Mouse (Mus musculus) midbrain, embryonic 16.5 days (tissue): ENCODE results near the gene Actr5. TPM values are rescaled to one million over a fixed set of nuclear protein-coding genes. Genes with fewer than 3 reads are reported as not detected.

Experiments used
- ATAC-seq: fragments of 200-750 bp; cut with Nextera tagmentation; 2 replicates; pipeline ENCODE4 v1.8.0; 2017; ENCODE audit warnings: moderate TSS enrichment
- H3K27ac ChIP-seq: fragments of 300-500 bp; sonication (generic); 2 replicates; pipeline ENCODE4 v1.5.1; 2014; ENCODE audit warnings: mild to moderate bottlenecking, low read length, mixed read lengths
- H3K27me3 ChIP-seq: fragments of 300-500 bp; sonication (generic); 2 replicates; pipeline ENCODE4 v1.6.1; 2014; ENCODE audit warnings: low read depth, low read length, mixed read lengths; ENCODE audit not compliant: control insufficient read depth, insufficient read depth
- H3K36me3 ChIP-seq: fragments of 300-500 bp; sonication (generic); 2 replicates; pipeline ENCODE4 v1.6.1; 2014; ENCODE audit warnings: mild to moderate bottlenecking, low read length, moderate library complexity, mixed read lengths; ENCODE audit not compliant: control insufficient read depth, insufficient read depth
- H3K4me1 ChIP-seq: fragments of 300-500 bp; sonication (generic); 2 replicates; pipeline ENCODE4 v1.6.1; 2014; ENCODE audit warnings: mild to moderate bottlenecking, low read length, mixed read lengths; ENCODE audit not compliant: control insufficient read depth, insufficient read depth
- H3K4me2 ChIP-seq: fragments of 300-500 bp; sonication (generic); 2 replicates; pipeline ENCODE4 v1.6.1; 2014; ENCODE audit warnings: mild to moderate bottlenecking, low read length, mixed read lengths
- H3K4me3 ChIP-seq: fragments of 300-500 bp; sonication (generic); 2 replicates; pipeline ENCODE4 v1.5.1; 2014; ENCODE audit warnings: low read depth, mild to moderate bottlenecking, low read length, moderate library complexity, mixed read lengths
- H3K9ac ChIP-seq: fragments of 300-500 bp; sonication (generic); 2 replicates; pipeline ENCODE4 v1.6.1; 2014; ENCODE audit warnings: low read depth, low read length, mixed read lengths
- H3K9me3 ChIP-seq: fragments of 300-500 bp; sonication (generic); replicated peaks from 2 replicates; pipeline ENCODE4 v1.6.1; 2014; ENCODE audit warnings: mild to moderate bottlenecking, low read length, mixed read lengths; ENCODE audit not compliant: control insufficient read depth, poor library complexity, severe bottlenecking
- WGBS: fragments of 180-500 bp; shearing (Covaris S2); extraction: QIAGEN DNeasy Blood & Tissue Kit; methylation state at CpG from one replicate; pipeline ENCODE4 v1.1.7; 2014; 5-methylcytosine and 5-hydroxymethylcytosine counted together
- polyA plus RNA-seq: library from polyadenylated mRNA; unstranded; fragments of >200 nt; fragmentation: Nextera tagmentation; extraction: Ambion mirVana; gene quantifications from 2 replicates; pipeline ENCODE4 v1.2.1, GENCODE M21; 2015

Actr5 gene
- polyA plus RNA-seq, 1 experiment from 2014 or later = 8.9 TPM

- ATAC-seq = peak; percentile 54
- Histone ChIP-seq H3K36me3 (no peaks in the 10 kb centered on the region), H3K4me1 (peaks cover 29% of the 10 kb centered on the region), H3K27me3 (no peaks in the 10 kb centered on the region), H3K4me2 (peak overlapping the region; percentile 87), H3K4me3 (peak overlapping the region; percentile 73), H3K27ac (peak overlapping the region; percentile 84), H3K9ac (peak overlapping the region; percentile 84), H3K9me3 (no peaks in the 10 kb centered on the region)
- under 1% methylated on average over 52 of the region's 54 CpGs for whole genome bisulfite sequencing
Measured at GRCm38 (mm10) chr2:158667671-158668432, 43.2 kb downstream of the Actr5 start.

- 11% methylated on average over 23 of the region's 23 CpGs for WGBS
- peak; percentile 27 for ATAC-seq
- H3K4me2 ChIP-seq = peak overlapping the region; percentile 87
- peak overlapping the region; percentile 84 for H3K27ac ChIP-seq
- H3K4me3 ChIP-seq = peak overlapping the region; percentile 73
- peaks cover 36% of the 10 kb centered on the region for H3K4me1 ChIP-seq
- no peaks in the 10 kb centered on the region for H3K9me3 ChIP-seq
- H3K27me3 ChIP-seq = no peaks in the 10 kb centered on the region
- peak overlapping the region; percentile 84 for H3K9ac ChIP-seq
- no peaks in the 10 kb centered on the region for H3K36me3 ChIP-seq
Measured at GRCm38 (mm10) chr2:158668433-158669010, 43.8 kb downstream of the Actr5 start.

GRCm38 (mm10) chr2:158669199-158670195, 44.8 kb downstream of the Actr5 start:
- ATAC-seq = no peak
- WGBS = 64% methylated on average over 13 of the region's 13 CpGs
- Histone ChIP-seq H3K27me3 (no peaks in the 10 kb centered on the region), H3K4me2 (peak overlapping the region; percentile 87), H3K9ac (0 out of 2 replicates have a peak overlapping the region, but pooled peaks have one; percentile 84), H3K27ac (no peak overlapping the region), H3K9me3 (no peaks in the 10 kb centered on the region), H3K4me1 (peaks cover 37% of the 10 kb centered on the region), H3K4me3 (peak overlapping the region; percentile 73), H3K36me3 (no peaks in the 10 kb centered on the region)

- no peak for ATAC-seq
- H3K36me3 ChIP-seq = no peaks in the 10 kb centered on the region
- 17% methylated on average over 10 of the region's 10 CpGs for WGBS
- H3K9me3 ChIP-seq = no peaks in the 10 kb centered on the region
- no peak overlapping the region for H3K4me3 ChIP-seq
- H3K4me2 ChIP-seq = peak overlapping the region; percentile 8; the same call in 1 of the 2 replicates
- H3K27me3 ChIP-seq = no peaks in the 10 kb centered on the region
- H3K4me1 ChIP-seq = peaks cover 40% of the 10 kb centered on the region
- no peak overlapping the region for H3K9ac ChIP-seq
- no peak overlapping the region for H3K27ac ChIP-seq
Measured at GRCm38 (mm10) chr2:158670571-158670970, 45.9 kb downstream of the Actr5 start.

GRCm38 (mm10) chr2:158672829-158673228, 48.1 kb downstream of the Actr5 start:
- peak overlapping the region; percentile 68 for H3K27ac ChIP-seq
- no peaks in the 10 kb centered on the region for H3K36me3 ChIP-seq
- H3K4me2 ChIP-seq = peak overlapping the region; percentile 17; the same call in 1 of the 2 replicates
- H3K9me3 ChIP-seq = no peaks in the 10 kb centered on the region
- no peaks in the 10 kb centered on the region for H3K27me3 ChIP-seq
- 12% methylated on average over 6 of the region's 6 CpGs for WGBS
- H3K4me1 ChIP-seq = peaks cover 40% of the 10 kb centered on the region
- H3K4me3 ChIP-seq = no peak overlapping the region
- H3K9ac ChIP-seq = peak overlapping the region; percentile 36
- ATAC-seq = 0 out of 2 replicates have a peak, but pooled peaks have one; percentile 11

GRCm38 (mm10) chr2:158673493-158673892, 48.8 kb downstream of the Actr5 start:
- peaks cover 36% of the 10 kb centered on the region for H3K4me1 ChIP-seq
- ATAC-seq = no peak
- 64% methylated on average over 4 of the region's 4 CpGs for WGBS
- H3K27ac ChIP-seq = peak overlapping the region; percentile 68
- no peaks in the 10 kb centered on the region for H3K36me3 ChIP-seq
- H3K9ac ChIP-seq = no peak overlapping the region
- H3K27me3 ChIP-seq = no peaks in the 10 kb centered on the region
- H3K9me3 ChIP-seq = no peaks in the 10 kb centered on the region
- no peak overlapping the region for H3K4me3 ChIP-seq
- H3K4me2 ChIP-seq = 0 out of 2 replicates have a peak overlapping the region, but pooled peaks have one; percentile 17

- WGBS = 77% methylated on average over 6 of the region's 6 CpGs
- Histone ChIP-seq H3K4me3 (no peak overlapping the region), H3K4me2 (no peak overlapping the region), H3K9ac (no peak overlapping the region), H3K27me3 (no peaks in the 10 kb centered on the region), H3K27ac (0 out of 2 replicates have a peak overlapping the region, but pooled peaks have one; percentile 18), H3K4me1 (peaks cover 31% of the 10 kb centered on the region), H3K36me3 (no peaks in the 10 kb centered on the region), H3K9me3 (no peaks in the 10 kb centered on the region)
- no peak for ATAC-seq
Measured at GRCm38 (mm10) chr2:158674131-158674530, 49.4 kb downstream of the Actr5 start.

GRCm38 (mm10) chr2:158674759-158675158, 50.1 kb downstream of the Actr5 start:
- H3K9ac ChIP-seq = no peak overlapping the region
- H3K27me3 ChIP-seq = no peaks in the 10 kb centered on the region
- peaks cover 25% of the 10 kb centered on the region for H3K4me1 ChIP-seq
- no peaks in the 10 kb centered on the region for H3K36me3 ChIP-seq
- no peak for ATAC-seq
- no peak overlapping the region for H3K4me2 ChIP-seq
- H3K9me3 ChIP-seq = no peaks in the 10 kb centered on the region
- no peak overlapping the region for H3K27ac ChIP-seq
- H3K4me3 ChIP-seq = no peak overlapping the region
- WGBS = 82% methylated on average over 7 of the region's 7 CpGs
